Mouse (Mus musculus) lung, embryonic 15.5 days (tissue): Measurements from ENCODE around the gene Ly75. TPM values are rescaled to one million over a fixed set of nuclear protein-coding genes. Genes with fewer than 3 reads are reported as not detected.

Source experiments
- ATAC-seq: fragments of 200-750 bp; cut with Nextera tagmentation; 2 replicates; pipeline ENCODE4 v1.8.0; 2017; ENCODE audit warnings: moderate number of reproducible peaks, borderline replicate concordance; ENCODE audit not compliant: low FRiP score, low TSS enrichment; ENCODE audit errors: extremely low read depth
- H3K27ac ChIP-seq: fragments of 300-500 bp; sonication (generic); 2 replicates; pipeline ENCODE4 v1.5.1; 2015; ENCODE audit warnings: moderate library complexity, mild to moderate bottlenecking, inconsistent platforms
- H3K27me3 ChIP-seq: fragments of 300-500 bp; sonication (generic); 2 replicates; pipeline ENCODE4 v1.6.1; 2015; ENCODE audit warnings: inconsistent platforms
- H3K36me3 ChIP-seq: fragments of 300-500 bp; sonication (generic); 2 replicates; pipeline ENCODE4 v1.6.1; 2015; ENCODE audit warnings: inconsistent platforms
- H3K4me1 ChIP-seq: fragments of 300-500 bp; sonication (generic); 2 replicates; pipeline ENCODE4 v1.6.1; 2015; ENCODE audit warnings: inconsistent platforms
- H3K4me2 ChIP-seq: fragments of 300-500 bp; sonication (generic); 2 replicates; pipeline ENCODE4 v1.6.1; 2015; ENCODE audit warnings: inconsistent platforms, mild to moderate bottlenecking, moderate library complexity
- H3K4me3 ChIP-seq: fragments of 300-500 bp; sonication (generic); 2 replicates; pipeline ENCODE4 v1.5.1; 2015; ENCODE audit warnings: mild to moderate bottlenecking, inconsistent platforms
- H3K9ac ChIP-seq: fragments of 300-500 bp; sonication (generic); 2 replicates; pipeline ENCODE4 v1.6.1; 2015; ENCODE audit warnings: inconsistent platforms
- H3K9me3 ChIP-seq: fragments of 300-500 bp; sonication (generic); 2 replicates; pipeline ENCODE4 v1.6.1; 2016; ENCODE audit warnings: inconsistent platforms
- WGBS: fragments of 180-500 bp; shearing (Covaris S2); methylation state at CpG from one replicate; pipeline ENCODE4 v1.1.7; 2015; 5-methylcytosine and 5-hydroxymethylcytosine counted together
- polyA plus RNA-seq: library from polyadenylated mRNA; unstranded; fragments of >200 nt; fragmentation: Nextera tagmentation; extraction: Ambion mirVana; gene quantifications from 2 replicates; pipeline ENCODE4 v1.2.1, GENCODE M21; 2015

Gene Ly75
- polyA plus RNA-seq, 1 experiment from 2014 or later: 3.5 TPM

GRCm38 (mm10) chr2:60299323-60299722 lies 83.8 kb downstream of the Ly75 start:
- WGBS: 84% methylated on average over 2 of the region's 2 CpGs
- Histone ChIP-seq H3K9ac (no peak overlapping the region), H3K27ac (no peak overlapping the region), H3K4me2 (no peak overlapping the region), H3K4me1 (no peaks in the 10 kb centered on the region), H3K9me3 (no peaks in the 10 kb centered on the region), H3K36me3 (no peaks in the 10 kb centered on the region), H3K4me3 (no peak overlapping the region), H3K27me3 (no peaks in the 10 kb centered on the region)
- no peak for ATAC-seq

GRCm38 (mm10) chr2:60298266-60298665 lies 84.8 kb downstream of the Ly75 start:
- H3K27me3 ChIP-seq: no peaks in the 10 kb centered on the region
- no peak overlapping the region for H3K4me3 ChIP-seq
- 77% methylated on average over 3 of the region's 3 CpGs for WGBS
- no peaks in the 10 kb centered on the region for H3K9me3 ChIP-seq
- H3K9ac ChIP-seq: no peak overlapping the region
- H3K27ac ChIP-seq: no peak overlapping the region
- no peaks in the 10 kb centered on the region for H3K36me3 ChIP-seq
- ATAC-seq: no peak
- no peaks in the 10 kb centered on the region for H3K4me1 ChIP-seq
- no peak overlapping the region for H3K4me2 ChIP-seq

GRCm38 (mm10) chr2:60291381-60291780 lies 91.7 kb downstream of the Ly75 start:
- no peaks in the 10 kb centered on the region for H3K27me3 ChIP-seq
- H3K36me3 ChIP-seq: no peaks in the 10 kb centered on the region
- H3K9me3 ChIP-seq: no peaks in the 10 kb centered on the region
- ATAC-seq: no peak
- no peaks in the 10 kb centered on the region; the same call in 1 of the 2 replicates for H3K4me1 ChIP-seq
- no peak overlapping the region for H3K9ac ChIP-seq
- no peak overlapping the region for H3K4me2 ChIP-seq
- no peak overlapping the region for H3K27ac ChIP-seq
- H3K4me3 ChIP-seq: no peak overlapping the region
- WGBS: 77% methylated on average over 4 of the region's 4 CpGs

- WGBS: 35% methylated on average over 1 of the region's 1 CpGs
- Histone ChIP-seq H3K9ac (no peak overlapping the region), H3K9me3 (no peaks in the 10 kb centered on the region), H3K4me3 (no peak overlapping the region), H3K27ac (no peak overlapping the region), H3K36me3 (no peaks in the 10 kb centered on the region), H3K4me1 (no peaks in the 10 kb centered on the region; the same call in 1 of the 2 replicates), H3K27me3 (no peaks in the 10 kb centered on the region), H3K4me2 (no peak overlapping the region)
- no peak for ATAC-seq
Measured at GRCm38 (mm10) chr2:60289451-60289850, 93.7 kb downstream of the Ly75 start.

GRCm38 (mm10) chr2:60288606-60289005 lies 94.5 kb downstream of the Ly75 start:
- Histone ChIP-seq H3K9me3 (no peaks in the 10 kb centered on the region), H3K9ac (no peak overlapping the region), H3K4me2 (no peak overlapping the region), H3K36me3 (no peaks in the 10 kb centered on the region), H3K4me3 (no peak overlapping the region), H3K4me1 (peaks cover 1% of the 10 kb centered on the region; the same call in 1 of the 2 replicates), H3K27me3 (no peaks in the 10 kb centered on the region), H3K27ac (no peak overlapping the region)
- ATAC-seq: no peak
- 84% methylated on average over 4 of the region's 4 CpGs for WGBS

GRCm38 (mm10) chr2:60285107-60285617 lies 97.9 kb downstream of the Ly75 start:
- Histone ChIP-seq H3K27ac (no peak overlapping the region), H3K9ac (no peak overlapping the region), H3K4me2 (no peak overlapping the region), H3K4me3 (no peak overlapping the region), H3K36me3 (no peaks in the 10 kb centered on the region), H3K9me3 (no peaks in the 10 kb centered on the region), H3K4me1 (peaks cover 9% of the 10 kb centered on the region), H3K27me3 (no peaks in the 10 kb centered on the region)
- no peak for ATAC-seq
- WGBS: 79% methylated on average over 8 of the region's 8 CpGs

- no peaks in the 10 kb centered on the region for H3K27me3 ChIP-seq
- no peak for ATAC-seq
- peak within 1 kb of the TSS; percentile 57 for H3K9ac ChIP-seq
- H3K9me3 ChIP-seq: no peaks in the 10 kb centered on the region
- H3K36me3 ChIP-seq: no peaks in the 10 kb centered on the region
- peak within 1 kb of the TSS; percentile 54 for H3K27ac ChIP-seq
- H3K4me3 ChIP-seq: peak within 1 kb of the TSS; percentile 53
- peak within 1 kb of the TSS; percentile 95 for H3K4me2 ChIP-seq
- peaks cover 9% of the 10 kb centered on the region for H3K4me1 ChIP-seq
- 38% methylated on average over 4 of the region's 4 CpGs for WGBS
Measured at GRCm38 (mm10) chr2:60284467-60284821, 98.7 kb downstream of the Ly75 start, which contains the start of gene Cd302. TSS of gene Cd302 (minus strand) at chr2:60284488.

- Histone ChIP-seq H3K27me3 (no peaks in the 10 kb centered on the region), H3K36me3 (no peaks in the 10 kb centered on the region), H3K4me3 (peak overlapping the region; percentile 53), H3K9me3 (no peaks in the 10 kb centered on the region), H3K9ac (peak overlapping the region; percentile 57), H3K27ac (peak overlapping the region; percentile 54), H3K4me2 (peak overlapping the region; percentile 95), H3K4me1 (peaks cover 9% of the 10 kb centered on the region)
- peak; percentile 90 for ATAC-seq
- WGBS: under 1% methylated on average over 41 of the region's 42 CpGs
Measured at GRCm38 (mm10) chr2:60283751-60284466, 99.2 kb downstream of the Ly75 start.

GRCm38 (mm10) chr2:60283208-60283750 lies 99.8 kb downstream of the Ly75 start:
- Histone ChIP-seq H3K36me3 (no peaks in the 10 kb centered on the region), H3K27me3 (no peaks in the 10 kb centered on the region), H3K4me1 (peaks cover 9% of the 10 kb centered on the region), H3K4me2 (peak overlapping the region; percentile 95), H3K4me3 (peak overlapping the region; percentile 53), H3K9ac (peak overlapping the region; percentile 57), H3K9me3 (no peaks in the 10 kb centered on the region), H3K27ac (peak overlapping the region; percentile 54; the same call in 1 of the 2 replicates)
- ATAC-seq: peak; percentile 12; the same call in 1 of the 2 replicates
- WGBS: 5% methylated on average over 9 of the region's 9 CpGs

- 59% methylated on average over 4 of the region's 4 CpGs for WGBS
Measured at GRCm38 (mm10) chr2:60282625-60283024, 100.5 kb downstream of the Ly75 start.

GRCm38 (mm10) chr2:60278627-60279026 lies 104.5 kb downstream of the Ly75 start:
- H3K27ac ChIP-seq: no peak overlapping the region
- WGBS: 88% methylated on average over 4 of the region's 4 CpGs
- no peaks in the 10 kb centered on the region for H3K36me3 ChIP-seq
- no peaks in the 10 kb centered on the region for H3K27me3 ChIP-seq
- peaks cover 8% of the 10 kb centered on the region for H3K4me1 ChIP-seq
- no peak overlapping the region for H3K4me3 ChIP-seq
- H3K4me2 ChIP-seq: no peak overlapping the region
- no peaks in the 10 kb centered on the region for H3K9me3 ChIP-seq
- no peak for ATAC-seq
- no peak overlapping the region for H3K9ac ChIP-seq

More at GRCm38 (mm10) chr2:60282625-60283024, 100.5 kb downstream of the Ly75 start:
- Histone ChIP-seq H3K4me3 (no peak overlapping the region), H3K27me3 (no peaks in the 10 kb centered on the region), H3K4me1 (peaks cover 9% of the 10 kb centered on the region), H3K36me3 (no peaks in the 10 kb centered on the region), H3K27ac (no peak overlapping the region), H3K9me3 (no peaks in the 10 kb centered on the region), H3K9ac (no peak overlapping the region), H3K4me2 (peak overlapping the region; percentile 95)
- ATAC-seq: no peak

- Histone ChIP-seq H3K9ac (no peak overlapping the region), H3K9me3 (no peaks in the 10 kb centered on the region), H3K27me3 (no peaks in the 10 kb centered on the region), H3K36me3 (no peaks in the 10 kb centered on the region), H3K4me1 (0 out of 2 replicates have a peak, but pooled peaks cover 3% of the 10 kb centered on the region), H3K27ac (no peak overlapping the region), H3K4me2 (no peak overlapping the region), H3K4me3 (no peak overlapping the region)
- WGBS: 87% methylated on average over 14 of the region's 14 CpGs
- ATAC-seq: no peak
Measured at GRCm38 (mm10) chr2:60269856-60270479, 113.1 kb downstream of the Ly75 start.
